Mouse (Mus musculus): ENCODE data around the gene Gm10912. TPM values are rescaled to one million over a fixed set of nuclear protein-coding genes. Genes with fewer than 3 reads are reported as not detected.

The Gm10912 gene
- polyA plus RNA-seq, 1 experiment from 2014 or later, result not detected

DNA sequence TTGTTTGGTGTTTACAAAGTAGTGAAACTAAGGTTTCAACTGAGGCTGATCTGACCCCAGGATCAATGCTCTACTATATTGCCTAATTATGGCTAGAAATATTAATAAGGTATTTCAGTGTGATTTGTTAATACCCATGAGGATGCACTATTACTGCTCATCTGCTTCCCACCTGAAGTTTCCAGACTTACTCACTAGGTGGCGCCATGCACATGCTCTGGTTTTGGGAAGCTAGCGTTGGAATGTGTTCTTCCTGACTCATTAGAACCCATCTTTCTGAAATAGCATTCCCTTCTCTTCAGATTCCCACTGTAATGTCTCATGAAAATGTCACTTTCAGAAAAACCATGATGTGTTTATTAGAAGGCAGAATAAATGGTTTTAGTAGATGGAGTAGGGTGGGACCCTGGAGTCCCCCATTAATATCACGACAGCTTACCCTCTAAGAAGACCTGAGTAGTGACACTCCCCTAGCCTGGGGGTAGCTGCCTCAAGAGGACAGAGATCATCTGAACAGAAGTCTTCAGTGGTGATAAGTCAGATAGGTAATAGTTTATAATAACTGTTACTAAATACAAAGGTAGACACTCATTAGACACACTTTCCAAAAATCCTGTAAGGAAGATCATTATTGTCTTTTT lies 30.7 kb upstream of the Gm10912 start:
- Histone ChIP-seq H3K27me3 (ENCODE audit: control insufficient read depth, insufficient read depth, low read length) (no peaks in the 10 kb centered on the region), H3K9me3 (ENCODE audit: control insufficient read depth, low read length) (no peaks in the 10 kb centered on the region), H3K9ac (ENCODE audit: low read length) (no peak overlapping the region), H3K27ac (replicated peaks; ENCODE audit: low read depth, low read length) (no peak overlapping the region), H3K4me1 (ENCODE audit: control insufficient read depth, insufficient read depth, low read length) (no peaks in the 10 kb centered on the region), H3K4me3 (ENCODE audit: low read depth, low read length) (no peak overlapping the region), H3K4me2 (ENCODE audit: low read depth, severe bottlenecking) (no peak overlapping the region), H3K36me3 (ENCODE audit: control insufficient read depth, insufficient read depth, low read length) (peaks cover 8% of the 10 kb centered on the region; the same call in 1 of the 2 replicates)
- DNase-seq (ENCODE audit: low spot score), result peak; percentile 75
- WGBS, result 38% methylated on average over 3 of the region's 3 CpGs
- ATAC-seq (ENCODE audit: insufficient number of reproducible peaks, low FRiP score, low TSS enrichment, low read depth), result no peak

DNA sequence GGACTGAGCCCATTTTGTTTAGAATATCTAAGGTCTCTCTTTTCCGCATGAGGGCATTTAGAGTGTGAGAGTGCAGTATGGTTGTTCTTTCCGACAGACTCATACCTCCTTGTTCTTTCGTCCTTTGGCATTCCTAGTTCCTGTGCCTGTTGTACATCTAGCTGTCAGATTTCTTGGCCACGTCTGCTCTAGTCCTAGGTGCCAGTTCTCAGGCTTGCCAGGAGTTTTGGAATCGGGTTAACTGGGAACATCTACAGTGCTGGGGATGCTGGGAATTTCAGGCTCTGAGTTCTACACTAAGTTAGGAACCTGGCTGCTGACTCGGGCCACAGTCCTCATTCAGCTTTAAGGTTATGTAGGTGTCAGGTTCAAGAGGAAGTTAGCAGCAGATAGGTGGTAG lies 30.0 kb upstream of the Gm10912 start:
- DNase-seq (ENCODE audit: low spot score) (no peak), ATAC-seq (ENCODE audit: insufficient number of reproducible peaks, low FRiP score, low TSS enrichment, low read depth) (no peak)
- Histone ChIP-seq H3K27ac (replicated peaks; ENCODE audit: low read depth, low read length) (no peak overlapping the region), H3K4me2 (ENCODE audit: low read depth, severe bottlenecking) (no peak overlapping the region), H3K4me1 (ENCODE audit: control insufficient read depth, insufficient read depth, low read length) (no peaks in the 10 kb centered on the region), H3K36me3 (ENCODE audit: control insufficient read depth, insufficient read depth, low read length) (peaks cover 8% of the 10 kb centered on the region), H3K27me3 (ENCODE audit: control insufficient read depth, insufficient read depth, low read length) (no peaks in the 10 kb centered on the region), H3K4me3 (ENCODE audit: low read depth, low read length) (no peak overlapping the region), H3K9me3 (ENCODE audit: control insufficient read depth, low read length) (no peaks in the 10 kb centered on the region), H3K9ac (ENCODE audit: low read length) (no peak overlapping the region)
- WGBS, result 86% methylated on average over 6 of the region's 6 CpGs

DNA sequence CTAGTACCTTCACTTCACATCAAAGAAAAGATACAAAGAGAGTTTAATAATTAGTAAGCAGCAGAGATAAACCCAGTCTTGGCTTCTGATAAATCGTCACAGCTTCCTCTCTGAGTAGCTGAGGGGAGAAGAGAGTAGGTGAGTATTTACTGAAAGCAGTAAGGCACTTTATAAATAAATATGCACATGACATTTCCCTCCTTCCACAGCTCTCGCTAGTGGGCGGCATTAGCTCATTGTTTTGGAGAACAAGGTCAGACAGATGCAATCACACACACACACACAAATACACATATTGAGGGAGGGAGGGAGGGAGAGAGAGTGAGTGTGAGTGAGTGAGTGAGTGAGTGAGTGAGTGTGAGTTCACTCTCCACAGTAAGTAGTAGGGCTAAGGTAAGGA lies 29.3 kb upstream of the Gm10912 start:
- no peak overlapping the region for H3K4me2 ChIP-seq (ENCODE audit: low read depth, severe bottlenecking)
- H3K9me3 ChIP-seq (ENCODE audit: control insufficient read depth, low read length), result no peaks in the 10 kb centered on the region
- DNase-seq (ENCODE audit: low spot score) (no peak), ATAC-seq (ENCODE audit: insufficient number of reproducible peaks, low FRiP score, low TSS enrichment, low read depth) (no peak)
- no peak overlapping the region for H3K4me3 ChIP-seq (ENCODE audit: low read depth, low read length)
- peaks cover 8% of the 10 kb centered on the region for H3K36me3 ChIP-seq (ENCODE audit: control insufficient read depth, insufficient read depth, low read length)
- no peaks in the 10 kb centered on the region for H3K4me1 ChIP-seq (ENCODE audit: control insufficient read depth, insufficient read depth, low read length)
- 85% methylated on average over 3 of the region's 3 CpGs for WGBS
- no peaks in the 10 kb centered on the region for H3K27me3 ChIP-seq (ENCODE audit: control insufficient read depth, insufficient read depth, low read length)
- no peak overlapping the region for H3K9ac ChIP-seq (ENCODE audit: low read length)
- no peak overlapping the region for H3K27ac ChIP-seq (replicated peaks; ENCODE audit: low read depth, low read length)

- Histone ChIP-seq H3K27me3 (ENCODE audit: control insufficient read depth, insufficient read depth, low read length) (no peaks in the 10 kb centered on the region), H3K9ac (ENCODE audit: low read length) (no peak overlapping the region), H3K4me2 (ENCODE audit: low read depth, severe bottlenecking) (no peak overlapping the region), H3K36me3 (ENCODE audit: control insufficient read depth, insufficient read depth, low read length) (peaks cover 8% of the 10 kb centered on the region), H3K27ac (replicated peaks; ENCODE audit: low read depth, low read length) (no peak overlapping the region), H3K4me3 (ENCODE audit: low read depth, low read length) (no peak overlapping the region), H3K9me3 (ENCODE audit: control insufficient read depth, low read length) (no peaks in the 10 kb centered on the region), H3K4me1 (ENCODE audit: control insufficient read depth, insufficient read depth, low read length) (no peaks in the 10 kb centered on the region)
- ATAC-seq (ENCODE audit: insufficient number of reproducible peaks, low FRiP score, low TSS enrichment, low read depth) (no peak), DNase-seq (ENCODE audit: low spot score) (no peak)
- 80% methylated on average over 2 of the region's 2 CpGs for WGBS
Observed at GRCm38 (mm10) chr2:104038236-104038635, 27.4 kb upstream of the Gm10912 start.

DNA sequence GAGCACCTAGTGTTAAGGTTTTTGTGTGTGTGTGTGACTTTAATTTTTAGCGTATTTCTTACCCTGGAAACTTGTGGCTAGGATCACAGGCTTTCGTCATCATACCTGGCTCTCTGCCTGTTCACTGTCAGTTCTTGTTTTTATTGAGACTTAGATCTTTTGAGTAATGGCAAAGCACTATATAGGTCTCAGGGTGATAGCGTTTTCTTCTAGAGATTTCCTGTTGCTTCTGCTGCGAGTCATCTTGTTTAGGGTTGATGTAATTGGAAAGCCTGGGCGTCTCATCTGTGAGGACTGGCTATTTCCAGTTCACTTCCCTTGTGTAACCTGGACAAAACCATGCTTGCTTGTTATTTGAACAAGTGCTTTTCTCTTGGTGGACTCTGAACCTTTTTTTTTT lies 24.0 kb upstream of the Gm10912 start:
- ATAC-seq (ENCODE audit: insufficient number of reproducible peaks, low FRiP score, low TSS enrichment, low read depth), result no peak
- 89% methylated on average over 5 of the region's 5 CpGs for WGBS

DNA sequence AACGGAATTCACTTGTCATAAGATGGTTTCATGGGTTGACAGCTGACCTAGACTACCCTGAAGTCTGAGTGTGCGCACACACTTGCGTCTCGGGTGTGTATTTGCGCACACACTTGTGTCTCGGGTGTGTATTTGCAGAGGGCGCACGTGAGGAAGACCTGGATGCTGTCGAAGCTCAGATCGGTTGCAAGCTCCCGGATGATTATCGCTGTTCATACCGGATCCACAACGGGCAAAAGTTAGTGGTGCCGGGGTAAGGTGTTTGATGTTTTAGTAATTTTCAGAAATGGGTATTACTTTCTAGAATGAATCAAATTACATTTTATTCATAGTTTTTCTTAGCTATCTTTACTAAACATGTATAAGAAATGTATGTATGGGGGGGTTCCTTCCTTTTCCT lies 22.9 kb upstream of the Gm10912 start:
- 95% methylated on average over 15 of the region's 15 CpGs for WGBS
- Histone ChIP-seq H3K27ac (replicated peaks; ENCODE audit: low read depth, low read length) (no peak overlapping the region), H3K4me1 (ENCODE audit: control insufficient read depth, insufficient read depth, low read length) (no peaks in the 10 kb centered on the region), H3K9ac (ENCODE audit: low read length) (no peak overlapping the region), H3K9me3 (ENCODE audit: control insufficient read depth, low read length) (no peaks in the 10 kb centered on the region), H3K4me3 (ENCODE audit: low read depth, low read length) (no peak overlapping the region), H3K4me2 (ENCODE audit: low read depth, severe bottlenecking) (no peak overlapping the region), H3K36me3 (ENCODE audit: control insufficient read depth, insufficient read depth, low read length) (peaks cover 2% of the 10 kb centered on the region), H3K27me3 (ENCODE audit: control insufficient read depth, insufficient read depth, low read length) (no peaks in the 10 kb centered on the region)
- DNase-seq (ENCODE audit: low spot score) (no peak), ATAC-seq (ENCODE audit: insufficient number of reproducible peaks, low FRiP score, low TSS enrichment, low read depth) (no peak)

More for the DNA sequence above, 24.0 kb upstream of the Gm10912 start:
- Histone ChIP-seq H3K9me3 (ENCODE audit: control insufficient read depth, low read length) (no peaks in the 10 kb centered on the region), H3K27ac (replicated peaks; ENCODE audit: low read depth, low read length) (no peak overlapping the region), H3K4me2 (ENCODE audit: low read depth, severe bottlenecking) (no peak overlapping the region), H3K27me3 (ENCODE audit: control insufficient read depth, insufficient read depth, low read length) (no peaks in the 10 kb centered on the region), H3K36me3 (ENCODE audit: control insufficient read depth, insufficient read depth, low read length) (peaks cover 4% of the 10 kb centered on the region), H3K4me1 (ENCODE audit: control insufficient read depth, insufficient read depth, low read length) (no peaks in the 10 kb centered on the region), H3K9ac (ENCODE audit: low read length) (no peak overlapping the region), H3K4me3 (ENCODE audit: low read depth, low read length) (no peak overlapping the region)
- no peak for DNase-seq (ENCODE audit: low spot score)

DNA sequence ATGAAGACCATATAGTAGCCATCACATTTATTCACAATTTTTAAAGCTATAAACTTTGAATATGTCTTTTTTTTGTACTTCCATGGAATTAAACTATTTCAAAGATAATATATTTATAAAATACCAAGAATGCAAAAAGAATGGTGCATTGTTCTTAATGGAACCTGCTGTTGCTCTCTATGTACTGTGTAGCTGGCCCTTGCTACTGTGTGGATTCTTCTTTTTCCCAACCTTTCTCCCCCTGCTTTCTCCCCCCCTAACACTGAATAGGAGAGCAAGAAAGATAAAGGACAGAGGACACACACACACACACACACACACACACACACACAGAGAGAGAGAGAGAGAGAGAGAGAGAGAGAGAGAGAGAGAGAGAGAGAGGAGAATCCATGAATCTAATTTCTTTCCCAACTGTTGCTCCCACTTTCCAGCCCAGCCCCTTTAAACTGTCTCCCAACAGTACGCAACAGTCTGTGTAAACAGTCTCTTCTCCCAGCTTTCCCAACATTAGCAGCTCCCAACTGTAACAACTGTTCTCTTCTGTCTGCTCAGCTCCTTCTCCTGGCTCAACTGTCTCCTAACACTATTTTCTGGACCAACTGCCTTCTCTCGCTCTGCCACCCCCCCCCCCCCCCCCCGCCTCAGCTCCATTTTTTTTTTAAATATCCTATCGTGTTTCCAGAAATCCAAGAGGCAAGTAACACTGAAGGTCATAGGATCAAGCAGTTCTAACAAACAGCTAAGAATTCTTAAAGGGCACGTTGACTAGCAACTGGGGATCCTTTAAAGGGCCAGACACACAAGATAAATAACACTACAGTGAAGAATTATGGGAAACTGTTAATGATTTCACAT lies 21.8 kb upstream of the Gm10912 start:
- ATAC-seq (ENCODE audit: insufficient number of reproducible peaks, low FRiP score, low TSS enrichment, low read depth) (no peak), DNase-seq (ENCODE audit: low spot score) (no peak)
- H3K9ac ChIP-seq (ENCODE audit: low read length), result no peak overlapping the region
- peaks cover 2% of the 10 kb centered on the region for H3K36me3 ChIP-seq (ENCODE audit: control insufficient read depth, insufficient read depth, low read length)
- no peak overlapping the region for H3K4me2 ChIP-seq (ENCODE audit: low read depth, severe bottlenecking)
- no peak overlapping the region for H3K4me3 ChIP-seq (ENCODE audit: low read depth, low read length)
- no peaks in the 10 kb centered on the region for H3K4me1 ChIP-seq (ENCODE audit: control insufficient read depth, insufficient read depth, low read length)
- no peaks in the 10 kb centered on the region for H3K9me3 ChIP-seq (ENCODE audit: control insufficient read depth, low read length)
- H3K27ac ChIP-seq (replicated peaks; ENCODE audit: low read depth, low read length), result no peak overlapping the region
- 64% methylated on average over 5 of the region's 5 CpGs for WGBS
- no peaks in the 10 kb centered on the region for H3K27me3 ChIP-seq (ENCODE audit: control insufficient read depth, insufficient read depth, low read length)

- Histone ChIP-seq H3K36me3 (ENCODE audit: control insufficient read depth, insufficient read depth, low read length) (peaks cover 2% of the 10 kb centered on the region), H3K4me1 (ENCODE audit: control insufficient read depth, insufficient read depth, low read length) (no peaks in the 10 kb centered on the region), H3K27me3 (ENCODE audit: control insufficient read depth, insufficient read depth, low read length) (no peaks in the 10 kb centered on the region), H3K27ac (replicated peaks; ENCODE audit: low read depth, low read length) (no peak overlapping the region), H3K4me3 (ENCODE audit: low read depth, low read length) (no peak overlapping the region), H3K9ac (ENCODE audit: low read length) (no peak overlapping the region), H3K4me2 (ENCODE audit: low read depth, severe bottlenecking) (no peak overlapping the region), H3K9me3 (ENCODE audit: control insufficient read depth, low read length) (no peaks in the 10 kb centered on the region)
- no peak for ATAC-seq (ENCODE audit: insufficient number of reproducible peaks, low FRiP score, low TSS enrichment, low read depth)
- 86% methylated on average over 1 of the region's 1 CpGs for WGBS
- DNase-seq (ENCODE audit: low spot score), result no peak
Observed at GRCm38 (mm10) chr2:104044479-104045080, 21.0 kb upstream of the Gm10912 start.

Measured in limb, embryonic 11.5 days (tissue).